Mouse (Mus musculus): Measurements from ENCODE around the gene Clpp. TPM values are rescaled to one million over a fixed set of nuclear protein-coding genes. Genes with fewer than 3 reads are reported as not detected.
A peak's percentile ranks its signal among the peaks of the same experiment; 100 is the strongest.

Gene Clpp
- total RNA-seq, 2 experiments from 2014 or later: 10.8 to 26.8 TPM

DNA sequence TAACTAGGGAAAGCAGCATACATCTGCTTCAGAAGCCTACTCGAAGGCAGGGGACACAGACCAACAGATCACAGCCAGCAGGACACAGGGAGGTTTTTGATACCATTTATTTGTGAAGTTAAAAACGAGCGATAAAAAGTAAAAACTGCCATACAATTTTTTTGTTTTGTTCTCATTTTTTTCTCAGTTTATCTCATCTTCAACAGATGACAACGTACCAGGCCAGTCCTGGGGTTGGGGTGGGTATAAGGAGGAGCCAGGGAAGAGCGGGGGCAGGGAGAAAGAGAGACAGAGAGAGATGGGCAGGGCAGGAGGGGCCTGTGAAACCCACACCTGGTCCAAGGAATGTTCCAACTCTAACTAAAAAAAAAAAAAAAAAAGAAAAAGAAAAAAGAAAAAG lies 30.9 kb downstream of the Clpp start:
- no peak for ATAC-seq (replicated peaks; ENCODE audit: low FRiP score, poor library complexity, severe bottlenecking)

DNA sequence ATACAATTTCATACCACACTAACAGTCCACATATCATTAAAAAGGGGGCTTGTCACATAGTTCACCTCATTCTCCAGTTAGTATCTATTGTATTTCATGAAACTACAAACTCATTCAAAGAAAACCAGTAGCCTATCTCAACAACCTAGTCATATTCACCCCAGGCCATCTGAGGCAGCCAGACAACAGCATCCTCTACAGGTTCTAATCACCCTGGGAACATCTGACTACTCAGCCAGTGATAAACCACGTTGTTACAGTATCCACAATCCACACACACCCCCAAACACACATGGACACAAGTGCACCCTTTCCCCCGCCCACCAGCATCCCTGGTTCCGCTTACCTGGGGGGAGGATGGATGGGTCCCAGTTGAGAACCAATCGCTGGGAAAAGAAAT lies 37.4 kb downstream of the Clpp start:
- ATAC-seq (replicated peaks; ENCODE audit: low FRiP score, poor library complexity, severe bottlenecking): no peak

GRCm38 (mm10) chr17:57029691-57030090 lies 39.6 kb downstream of the Clpp start:
- peak; percentile 57 for ATAC-seq (replicated peaks; ENCODE audit: low FRiP score, poor library complexity, severe bottlenecking)

DNA sequence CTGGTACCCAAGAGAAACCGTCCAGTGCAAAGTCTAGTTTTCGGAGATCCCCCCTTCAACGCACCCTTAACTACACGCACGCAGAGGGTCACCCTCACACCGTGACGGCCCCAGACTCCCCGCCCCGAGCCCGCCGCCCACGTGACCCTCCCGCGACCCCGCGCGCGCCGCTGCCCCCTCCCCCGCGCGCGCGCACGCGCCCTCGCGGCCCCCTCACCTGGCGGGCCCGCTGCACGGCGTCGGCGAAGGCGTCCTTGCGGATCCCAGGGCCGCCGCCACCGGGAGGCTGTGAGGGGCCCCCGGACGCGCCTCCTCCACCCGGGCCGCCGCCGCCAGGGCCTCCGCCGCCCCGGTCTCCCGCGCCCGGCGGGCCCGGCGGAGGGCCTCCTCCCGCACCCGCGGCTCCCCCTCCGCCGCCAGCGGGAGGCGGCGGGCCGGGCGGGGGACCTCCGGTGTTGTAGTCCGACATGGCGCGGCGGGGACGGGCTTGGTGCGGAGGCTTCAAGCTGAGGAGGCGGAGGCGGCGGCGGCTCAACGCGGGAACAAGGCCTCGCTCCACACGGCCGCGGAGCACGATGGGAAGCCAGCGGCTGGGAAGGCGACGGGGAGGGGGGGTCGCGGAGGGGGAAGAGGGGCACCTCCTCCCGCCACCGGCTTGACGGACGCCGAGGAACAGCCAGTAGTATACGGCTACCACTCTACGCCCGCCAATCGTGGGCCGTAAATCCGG lies 41.0 kb downstream of the Clpp start, which contains the start of gene Khsrp:
Khsrp (minus strand) TSS at position 592 of the 730 bp plus-strand sequence.
- no peak for ATAC-seq (replicated peaks; ENCODE audit: low FRiP score, poor library complexity, severe bottlenecking)

DNA sequence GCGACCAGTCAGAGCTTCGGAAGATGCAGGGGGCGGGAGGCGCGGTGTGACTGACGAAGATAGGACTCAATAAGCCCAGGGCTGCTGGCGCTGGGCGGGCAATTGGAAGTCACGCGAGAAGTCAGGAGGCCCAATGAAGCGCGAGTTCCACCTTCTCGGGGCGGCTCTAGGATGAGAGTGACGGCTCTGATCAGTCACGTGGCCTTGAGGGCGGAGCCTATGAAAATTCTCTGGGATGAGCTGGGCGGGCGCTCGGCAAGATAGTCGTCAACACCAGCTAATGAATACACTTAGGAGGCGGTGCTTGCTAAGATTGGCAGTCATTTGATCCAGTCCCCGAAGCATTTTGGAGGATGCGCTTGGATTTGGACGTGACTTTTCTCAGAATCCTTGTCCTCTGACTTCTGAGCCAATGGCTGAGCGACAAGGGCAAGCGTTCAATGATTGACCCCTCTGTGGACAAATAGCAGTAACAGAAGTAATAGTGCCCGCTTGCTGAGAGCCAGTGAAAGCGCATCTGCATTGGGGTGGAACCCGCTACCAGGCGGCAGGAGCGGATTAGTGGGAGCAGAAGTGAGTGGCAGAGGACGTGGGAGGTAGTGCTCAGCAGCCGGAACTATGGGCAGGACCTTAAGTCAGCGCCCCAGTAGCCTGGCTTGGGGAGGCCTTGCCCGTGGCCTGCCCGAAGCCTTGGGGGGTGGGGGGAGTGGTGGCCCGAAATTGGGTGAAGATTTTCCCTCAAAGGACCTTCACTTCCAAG lies 41.7 kb downstream of the Clpp start:
- ATAC-seq (replicated peaks; ENCODE audit: low FRiP score, poor library complexity, severe bottlenecking): peak; percentile 83

DNA sequence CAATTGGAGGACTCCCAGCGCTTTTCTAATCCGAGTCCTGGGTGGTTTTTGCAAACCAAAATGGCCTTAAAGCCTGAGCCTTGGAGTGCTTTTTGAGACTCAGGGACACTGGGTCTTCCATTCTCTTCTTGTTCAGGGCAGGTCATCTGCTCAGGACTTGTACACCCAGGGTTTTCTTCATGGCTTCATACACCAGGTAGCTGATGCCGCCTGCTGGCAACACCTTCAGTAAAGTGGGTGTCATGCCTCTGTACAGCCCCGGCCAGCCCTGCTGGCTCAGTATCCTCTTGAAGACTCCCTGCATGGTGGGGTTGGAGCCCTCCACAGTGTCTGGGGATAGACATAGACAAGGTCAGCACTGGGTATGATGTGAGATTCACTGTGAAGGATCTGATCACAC lies 42.7 kb downstream of the Clpp start:
- ATAC-seq (replicated peaks; ENCODE audit: low FRiP score, poor library complexity, severe bottlenecking): no peak

DNA sequence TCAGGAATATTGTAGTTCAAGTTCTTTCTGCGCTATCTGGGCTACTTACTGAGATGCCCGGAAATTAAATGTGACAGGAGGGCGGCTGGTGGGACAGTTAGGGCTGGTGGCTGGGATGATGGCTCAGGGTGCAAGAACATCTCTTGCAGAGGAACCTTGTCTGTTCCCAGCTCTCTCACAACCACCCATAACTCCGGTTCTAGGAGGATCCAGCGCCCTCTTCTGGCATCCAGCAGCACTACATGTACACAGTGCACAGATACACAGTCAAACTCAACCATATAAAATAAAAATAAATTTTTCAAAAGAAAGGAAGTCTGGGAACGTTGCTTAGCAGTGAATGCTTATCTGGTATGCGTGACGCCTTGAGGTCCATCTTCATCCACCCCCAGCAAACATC lies 48.9 kb downstream of the Clpp start:
- ATAC-seq (replicated peaks; ENCODE audit: low FRiP score, poor library complexity, severe bottlenecking): no peak

- no peak for ATAC-seq (replicated peaks; ENCODE audit: low FRiP score, poor library complexity, severe bottlenecking)
These were observed 51.4 kb downstream of the Clpp start, which contains the start of gene Slc25a41 for GRCm38 (mm10) chr17:57041554-57041953. Gene Slc25a41, minus strand, starts transcription at chr17:57041654.

Other genes with a start within 250 kb of the Clpp start
- gene Nrtn, start 232.8 kb upstream of the Clpp start, total RNA-seq (2015; ENCODE audit: low replicate concordance): not detected in 2 replicates
- gene Nrtn, start 232.8 kb upstream of the Clpp start, total RNA-seq (2017; ENCODE audit: low replicate concordance): not detected in 2 replicates
- gene Dus3l, start 225.5 kb upstream of the Clpp start, total RNA-seq (2015; ENCODE audit: low replicate concordance): 6.5 and 7.1 TPM in 2 replicates
- 3.0 and 5.4 TPM in 2 replicates for gene Dus3l, start 225.5 kb upstream of the Clpp start, total RNA-seq (2017; ENCODE audit: low replicate concordance)
- gene Prr22, start 220.1 kb upstream of the Clpp start, total RNA-seq (2015; ENCODE audit: low replicate concordance): not detected in 2 replicates
- not detected in 2 replicates for gene Prr22, start 220.1 kb upstream of the Clpp start, total RNA-seq (2017; ENCODE audit: low replicate concordance)
- 101 and 107 TPM in 2 replicates for gene Rfx2, start 159.3 kb upstream of the Clpp start, total RNA-seq (2015; ENCODE audit: low replicate concordance)
- 76.1 and 105 TPM in 2 replicates for gene Rfx2, start 159.3 kb upstream of the Clpp start, total RNA-seq (2017; ENCODE audit: low replicate concordance)
- gene Acsbg2, start 115.9 kb upstream of the Clpp start, total RNA-seq (2015; ENCODE audit: low replicate concordance): not detected in 2 replicates
- gene Acsbg2, start 115.9 kb upstream of the Clpp start, total RNA-seq (2017; ENCODE audit: low replicate concordance): not detected in 2 replicates
- gene 1700061G19Rik, start 114.8 kb upstream of the Clpp start, total RNA-seq (2015; ENCODE audit: low replicate concordance): not detected in 2 replicates
- not detected in 2 replicates for gene 1700061G19Rik, start 114.8 kb upstream of the Clpp start, total RNA-seq (2017; ENCODE audit: low replicate concordance)
- 3.4 and 9.4 TPM in 2 replicates for gene Mllt1, start 54.9 kb upstream of the Clpp start, total RNA-seq (2015; ENCODE audit: low replicate concordance)
- 4.4 and 6.4 TPM in 2 replicates for gene Mllt1, start 54.9 kb upstream of the Clpp start, total RNA-seq (2017; ENCODE audit: low replicate concordance)
- not detected in 2 replicates for gene Acer1, start 8.2 kb upstream of the Clpp start, total RNA-seq (2015; ENCODE audit: low replicate concordance)
- gene Acer1, start 8.2 kb upstream of the Clpp start, total RNA-seq (2017; ENCODE audit: low replicate concordance): not detected in 2 replicates
- not detected in 2 replicates for gene Alkbh7, start 7.0 kb downstream of the Clpp start, total RNA-seq (2015; ENCODE audit: low replicate concordance)
- 6.2 TPM in 1 of 2 replicates, not detected in the other for gene Alkbh7, start 7.0 kb downstream of the Clpp start, total RNA-seq (2017; ENCODE audit: low replicate concordance)
- not detected in 2 replicates for gene Pspn, start 9.7 kb downstream of the Clpp start, total RNA-seq (2015; ENCODE audit: low replicate concordance)
- gene Pspn, start 9.7 kb downstream of the Clpp start, total RNA-seq (2017; ENCODE audit: low replicate concordance): not detected in 2 replicates
- 57.4 and 61.3 TPM in 2 replicates for gene Gtf2f1, start 21.0 kb downstream of the Clpp start, total RNA-seq (2015; ENCODE audit: low replicate concordance)
- 70.8 and 90.7 TPM in 2 replicates for gene Gtf2f1, start 21.0 kb downstream of the Clpp start, total RNA-seq (2017; ENCODE audit: low replicate concordance)
- not detected in 2 replicates for gene Gm17949, start 21.2 kb downstream of the Clpp start, total RNA-seq (2015; ENCODE audit: low replicate concordance)
- not detected in 2 replicates for gene Gm17949, start 21.2 kb downstream of the Clpp start, total RNA-seq (2017; ENCODE audit: low replicate concordance)
- gene Khsrp, start 41.2 kb downstream of the Clpp start, total RNA-seq (2015; ENCODE audit: low replicate concordance): 87.6 and 97.7 TPM in 2 replicates
- gene Khsrp, start 41.2 kb downstream of the Clpp start, total RNA-seq (2017; ENCODE audit: low replicate concordance): 85.6 and 85.9 TPM in 2 replicates
- not detected in 2 replicates for gene Slc25a41, start 51.3 kb downstream of the Clpp start, total RNA-seq (2015; ENCODE audit: low replicate concordance)
- not detected in 2 replicates for gene Slc25a41, start 51.3 kb downstream of the Clpp start, total RNA-seq (2017; ENCODE audit: low replicate concordance)
- not detected in 2 replicates for gene Crb3, start 68.8 kb downstream of the Clpp start, total RNA-seq (2015; ENCODE audit: low replicate concordance)
- not detected in 2 replicates for gene Crb3, start 68.8 kb downstream of the Clpp start, total RNA-seq (2017; ENCODE audit: low replicate concordance)
- 2.9 and 5.4 TPM in 2 replicates for gene Slc25a23, start 69.6 kb downstream of the Clpp start, total RNA-seq (2015; ENCODE audit: low replicate concordance)
- not detected in 2 replicates for gene Slc25a23, start 69.6 kb downstream of the Clpp start, total RNA-seq (2017; ENCODE audit: low replicate concordance)
- 6.1 and 12.2 TPM in 2 replicates for gene Dennd1c, start 88.2 kb downstream of the Clpp start, total RNA-seq (2015; ENCODE audit: low replicate concordance)
- 2.6 and 4.5 TPM in 2 replicates for gene Dennd1c, start 88.2 kb downstream of the Clpp start, total RNA-seq (2017; ENCODE audit: low replicate concordance)
- gene Tubb4a, start 97.5 kb downstream of the Clpp start, total RNA-seq (2015; ENCODE audit: low replicate concordance): 1.4 TPM in 1 of 2 replicates, not detected in the other
- gene Tubb4a, start 97.5 kb downstream of the Clpp start, total RNA-seq (2017; ENCODE audit: low replicate concordance): not detected in 2 replicates
- gene Tnfsf9, start 115.0 kb downstream of the Clpp start, total RNA-seq (2015; ENCODE audit: low replicate concordance): not detected in 2 replicates
- gene Tnfsf9, start 115.0 kb downstream of the Clpp start, total RNA-seq (2017; ENCODE audit: low replicate concordance): not detected in 2 replicates
- not detected in 2 replicates for gene Cd70, start 159.5 kb downstream of the Clpp start, total RNA-seq (2015; ENCODE audit: low replicate concordance)
- not detected in 2 replicates for gene Cd70, start 159.5 kb downstream of the Clpp start, total RNA-seq (2017; ENCODE audit: low replicate concordance)
- gene Tnfsf14, start 203.9 kb downstream of the Clpp start, total RNA-seq (2015; ENCODE audit: low replicate concordance): 1.7 and 2.5 TPM in 2 replicates
- gene Tnfsf14, start 203.9 kb downstream of the Clpp start, total RNA-seq (2017; ENCODE audit: low replicate concordance): 1.4 TPM in 1 of 2 replicates, not detected in the other
- gene C3, start 237.8 kb downstream of the Clpp start, total RNA-seq (2015; ENCODE audit: low replicate concordance): 128 and 134 TPM in 2 replicates
- 69.4 and 132 TPM in 2 replicates for gene C3, start 237.8 kb downstream of the Clpp start, total RNA-seq (2017; ENCODE audit: low replicate concordance)